Mouse (Mus musculus): ENCODE measurements around the gene Midn. TPM values are rescaled to one million over a fixed set of nuclear protein-coding genes. Genes with fewer than 3 reads are reported as not detected.

Midn gene
- polyA plus RNA-seq, 1 experiment: 372 TPM

- H3K27me3 ChIP-seq (ENCODE audit: control insufficient read depth, insufficient read depth, low read length): peaks cover 15% of the 10 kb centered on the region
- 85% methylated on average over 10 of the region's 10 CpGs for WGBS
- peaks cover 17% of the 10 kb centered on the region for H3K36me3 ChIP-seq (ENCODE audit: control insufficient read depth, insufficient read depth, low read length)
- no peak for TF ChIP-seq POLR2A (IDR thresholded peaks at IDR 0.05; ENCODE audit: low read depth, low read length)
- TF ChIP-seq CTCF (IDR thresholded peaks at IDR 0.05; ENCODE audit: extremely low read depth, insufficient read length, insufficient replicate concordance, low read depth, low read length): no peak
- H3K27ac ChIP-seq (ENCODE audit: insufficient read depth, low read depth, low read length): no peak overlapping the region
- peaks cover 25% of the 10 kb centered on the region for H3K4me1 ChIP-seq (ENCODE audit: control insufficient read depth, insufficient read depth, insufficient read length, low read length)
- H3K4me3 ChIP-seq (ENCODE audit: low read depth, low read length): no peak overlapping the region
Measured at GRCm38 (mm10) chr10:80135161-80135560, 12.9 kb upstream of the Midn start.

- H3K4me3 ChIP-seq (ENCODE audit: low read depth, low read length): no peak overlapping the region
- H3K36me3 ChIP-seq (ENCODE audit: control insufficient read depth, insufficient read depth, low read length): peaks cover 15% of the 10 kb centered on the region
- no peak overlapping the region for H3K27ac ChIP-seq (ENCODE audit: insufficient read depth, low read depth, low read length)
- peaks cover 23% of the 10 kb centered on the region for H3K4me1 ChIP-seq (ENCODE audit: control insufficient read depth, insufficient read depth, insufficient read length, low read length)
- 94% methylated on average over 1 of the region's 1 CpGs for WGBS
- H3K27me3 ChIP-seq (ENCODE audit: control insufficient read depth, insufficient read depth, low read length): peaks cover 15% of the 10 kb centered on the region
- TF ChIP-seq CTCF (IDR thresholded peaks at IDR 0.05; ENCODE audit: extremely low read depth, insufficient read length, insufficient replicate concordance, low read depth, low read length) (no peak), POLR2A (IDR thresholded peaks at IDR 0.05; ENCODE audit: low read depth, low read length) (no peak)
Measured at GRCm38 (mm10) chr10:80135641-80136040, 12.4 kb upstream of the Midn start.

- Histone ChIP-seq H3K27ac (ENCODE audit: insufficient read depth, low read depth, low read length) (no peak overlapping the region), H3K4me1 (ENCODE audit: control insufficient read depth, insufficient read depth, insufficient read length, low read length) (peaks cover 20% of the 10 kb centered on the region), H3K4me3 (ENCODE audit: low read depth, low read length) (no peak overlapping the region), H3K36me3 (ENCODE audit: control insufficient read depth, insufficient read depth, low read length) (peaks cover 8% of the 10 kb centered on the region), H3K27me3 (ENCODE audit: control insufficient read depth, insufficient read depth, low read length) (peaks cover 15% of the 10 kb centered on the region)
- 43% methylated on average over 49 of the region's 49 CpGs for WGBS
- TF ChIP-seq CTCF (IDR thresholded peaks at IDR 0.05; ENCODE audit: extremely low read depth, insufficient read length, insufficient replicate concordance, low read depth, low read length): no peak
- TF ChIP-seq POLR2A (IDR thresholded peaks at IDR 0.05; ENCODE audit: low read depth, low read length): no peak
Measured at GRCm38 (mm10) chr10:80136179-80136951, 11.7 kb upstream of the Midn start.

GRCm38 (mm10) chr10:80136952-80137625 is 11.0 kb upstream of the Midn start:
- peaks cover 15% of the 10 kb centered on the region for H3K27me3 ChIP-seq (ENCODE audit: control insufficient read depth, insufficient read depth, low read length)
- 6% methylated on average over 29 of the region's 29 CpGs for WGBS
- H3K4me1 ChIP-seq (ENCODE audit: control insufficient read depth, insufficient read depth, insufficient read length, low read length): peaks cover 20% of the 10 kb centered on the region
- no peak overlapping the region for H3K27ac ChIP-seq (ENCODE audit: insufficient read depth, low read depth, low read length)
- H3K4me3 ChIP-seq (ENCODE audit: low read depth, low read length): peak overlapping the region; percentile 20
- H3K36me3 ChIP-seq (ENCODE audit: control insufficient read depth, insufficient read depth, low read length): peaks cover under 1% of the 10 kb centered on the region
- TF ChIP-seq POLR2A (IDR thresholded peaks at IDR 0.05; ENCODE audit: low read depth, low read length) (no peak), CTCF (IDR thresholded peaks at IDR 0.05; ENCODE audit: extremely low read depth, insufficient read length, insufficient replicate concordance, low read depth, low read length) (no peak)

GRCm38 (mm10) chr10:80137626-80138552 is 10.2 kb upstream of the Midn start:
- Histone ChIP-seq H3K36me3 (ENCODE audit: control insufficient read depth, insufficient read depth, low read length) (no peaks in the 10 kb centered on the region), H3K27me3 (ENCODE audit: control insufficient read depth, insufficient read depth, low read length) (peaks cover 15% of the 10 kb centered on the region), H3K27ac (ENCODE audit: insufficient read depth, low read depth, low read length) (no peak overlapping the region), H3K4me1 (ENCODE audit: control insufficient read depth, insufficient read depth, insufficient read length, low read length) (peaks cover 20% of the 10 kb centered on the region), H3K4me3 (ENCODE audit: low read depth, low read length) (peak overlapping the region; percentile 64)
- no peak for TF ChIP-seq POLR2A (IDR thresholded peaks at IDR 0.05; ENCODE audit: low read depth, low read length)
- TF ChIP-seq CTCF (IDR thresholded peaks at IDR 0.05; ENCODE audit: extremely low read depth, insufficient read length, insufficient replicate concordance, low read depth, low read length): no peak
- 6% methylated on average over 33 of the region's 33 CpGs for WGBS

GRCm38 (mm10) chr10:80138553-80139438 is 9.3 kb upstream of the Midn start, which contains the start of gene Atp5d:
Atp5d (plus strand) TSS chr10:80138632.
- no peak for TF ChIP-seq POLR2A (IDR thresholded peaks at IDR 0.05; ENCODE audit: low read depth, low read length)
- no peak for TF ChIP-seq CTCF (IDR thresholded peaks at IDR 0.05; ENCODE audit: extremely low read depth, insufficient read length, insufficient replicate concordance, low read depth, low read length)
- peaks cover 25% of the 10 kb centered on the region for H3K4me1 ChIP-seq (ENCODE audit: control insufficient read depth, insufficient read depth, insufficient read length, low read length)
- peak within 1 kb of the TSS; percentile 64 for H3K4me3 ChIP-seq (ENCODE audit: low read depth, low read length)
- H3K27me3 ChIP-seq (ENCODE audit: control insufficient read depth, insufficient read depth, low read length): peaks cover 15% of the 10 kb centered on the region
- H3K27ac ChIP-seq (ENCODE audit: insufficient read depth, low read depth, low read length): no peak within 1 kb of the TSS
- peaks cover 6% of the 10 kb centered on the region for H3K36me3 ChIP-seq (ENCODE audit: control insufficient read depth, insufficient read depth, low read length)
- WGBS: 1% methylated on average over 93 of the region's 94 CpGs
